In the genomic region with DNA sequence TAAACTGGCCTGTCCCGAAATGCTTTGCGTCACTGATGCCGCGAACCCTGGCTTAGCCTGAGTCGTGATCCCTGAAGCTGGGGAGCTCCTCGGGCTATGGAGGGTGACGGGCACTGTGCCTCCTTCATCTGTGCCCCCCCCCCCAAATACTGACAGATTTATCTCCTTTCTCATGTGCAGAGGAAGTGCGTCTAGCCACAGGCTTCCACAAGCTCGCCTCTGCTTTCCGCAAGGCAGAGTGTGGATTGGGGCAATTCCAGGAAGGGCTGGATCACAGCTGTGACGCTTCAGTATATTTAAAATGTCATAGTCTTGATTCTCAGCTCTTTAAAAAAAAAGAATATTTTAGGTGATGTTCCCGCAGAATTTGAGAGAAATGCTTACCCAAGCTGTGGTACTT, we compare ENCODE assay signal across 17 mouse cellular contexts. TPM values are rescaled to one million over a fixed set of nuclear protein-coding genes. Genes with fewer than 3 reads are reported as not detected.
A peak's percentile ranks its signal among the peaks of the same experiment; 100 is the strongest.
DNase-seq lines count a peak whose midpoint lies in the region; ATAC-seq and TF ChIP-seq lines count a peak whose summit lies in the region.
"Had no signal": no experiment of that assay in that cellular context is flagged by ENCODE, and none has a peak within 500 bp of the region (broad histone marks: within the 10 kb centered on the region; RNA-seq: fewer than 3 reads in every experiment).

No protein-coding gene starts in this region.

- H3K4me2 ChIP-seq in heart, embryonic 15.5 days = peak overlapping the region; percentile 25; the same call in 1 of the 2 replicates
- H3K4me2 ChIP-seq: embryonic facial prominence, embryonic 13.5 days; midbrain, embryonic 11.5 days had no signal

- no peak for DNase-seq in heart, postnatal 25 days (ENCODE audit: low spot score)
- DNase-seq in left cerebral cortex, adult 2 months (ENCODE audit: extremely low spot score in 1 of 2, low spot score in 2 of 2) = no peak
- DNase-seq in left cerebral cortex, adult 18-20 months (ENCODE audit: low spot score in 2 of 2) = no peak
- DNase-seq in urinary bladder, postnatal 14 days (ENCODE audit: low spot score) = peak; percentile 15
- no peak for DNase-seq in urinary bladder, adult 18-20 months (ENCODE audit: low spot score in 2 of 2)
- DNase-seq in spleen, adult 12 weeks (ENCODE audit: low spot score) = no peak
- DNase-seq in retina, embryonic 14.5 days (ENCODE audit: low spot score) = no peak
- DNase-seq: cerebellum, postnatal 10 days; thymus, postnatal 4 days had no signal

- no peak for TF ChIP-seq CTCF in left cerebral cortex, adult 2 months (IDR thresholded peaks at IDR 0.05)

- H3K9ac ChIP-seq in heart, embryonic 15.5 days = no peak overlapping the region
- H3K9ac ChIP-seq: embryonic facial prominence, embryonic 13.5 days had no signal

- H3K4me1 ChIP-seq in heart, embryonic 15.5 days (replicated peaks) = peaks cover 38% of the 10 kb centered on the region

- intact Hi-C loops in heart, postnatal 25 days (cut with DNase I) = no loop called here
- intact Hi-C loops in left cerebral cortex, adult 2 months (cut with DNase I) = no loop called here

- WGBS in heart, embryonic 15.5 days = 41% methylated on average over 12 of the region's 12 CpGs

- H3K4me3 ChIP-seq in heart, embryonic 15.5 days = no peak overlapping the region
- no peak overlapping the region for H3K4me3 ChIP-seq in left cerebral cortex, adult 2 months
- H3K4me3 ChIP-seq: embryonic facial prominence, embryonic 13.5 days had no signal

- H3K9me3 ChIP-seq in heart, embryonic 15.5 days (replicated peaks) = no peaks in the 10 kb centered on the region
- H3K9me3 ChIP-seq: embryonic facial prominence, embryonic 13.5 days had no signal

- ATAC-seq in heart, embryonic 15.5 days (replicated peaks; ENCODE audit: insufficient number of reproducible peaks, insufficient read depth, low FRiP score, low read depth) = no peak
- ATAC-seq: forebrain, embryonic 14.5 days; inflammation-experienced regulatory T-cells, adult 6 months had no signal

- H3K36me3 ChIP-seq in heart, embryonic 15.5 days = no peaks in the 10 kb centered on the region
- H3K36me3 ChIP-seq: embryonic facial prominence, embryonic 13.5 days had no signal

- H3K27me3 ChIP-seq in heart, embryonic 15.5 days = no peaks in the 10 kb centered on the region
- H3K27me3 ChIP-seq: embryonic facial prominence, embryonic 13.5 days had no signal

- no peak overlapping the region for H3K27ac ChIP-seq in heart, embryonic 15.5 days
- H3K27ac ChIP-seq in left cerebral cortex, adult 2 months = peak overlapping the region; percentile 72
- H3K27ac ChIP-seq: embryonic facial prominence, embryonic 13.5 days had no signal

RNA-seq across cellular contexts. Expression of gene Efhd2, which starts 21.1 kb away (rescaled TPM):
- 62.0 and 79.3 TPM in 2 replicates for polyA plus RNA-seq in heart, embryonic 15.5 days (2015; fragmentation: Nextera tagmentation; extraction: Ambion mirVana)
- total RNA-seq in heart, postnatal 25 days (2021) = 10 to 100 TPM; 16.4 to 21.6 TPM
- 100 to 1,000 TPM; 271 to 279 TPM for total RNA-seq in left cerebral cortex, adult 2 months (2021)
- total RNA-seq in left cerebral cortex, adult 18-20 months (2021) = 100 to 1,000 TPM; 298 to 317 TPM

RNA-seq across cellular contexts. Expression of gene Ctrc, which starts 49.6 kb away (rescaled TPM):
- not detected in 2 replicates for polyA plus RNA-seq in heart, embryonic 15.5 days (2015; fragmentation: Nextera tagmentation; extraction: Ambion mirVana)
- total RNA-seq in heart, postnatal 25 days (2021) = not detected
- not detected for total RNA-seq in left cerebral cortex, adult 2 months (2021)
- not detected for total RNA-seq in left cerebral cortex, adult 18-20 months (2021)
- total RNA-seq: gastrocnemius, postnatal 4 days; layer of hippocampus, postnatal 36 days had no signal
- polyA plus RNA-seq: embryonic facial prominence, embryonic 13.5 days; forebrain, embryonic 14.5 days; inflammation-experienced regulatory T-cells, adult 6 months; liver, adult 2 months; midbrain, embryonic 11.5 days had no signal

Comparison
In these comparisons a context has a peak if more than half of its experiments do, and no peak if none do; other contexts are left out.
1. RNA of gene Efhd2, which starts 21.1 kb away (total RNA-seq): 298 to 317 TPM in left cerebral cortex, adult 18-20 months and 271 to 279 TPM in left cerebral cortex, adult 2 months; 16.4 to 21.6 TPM in heart, postnatal 25 days; every median in the first group is over 10 times any median in the second.